Mouse (Mus musculus): ENCODE data around the gene Padi6. TPM values are rescaled to one million over a fixed set of nuclear protein-coding genes. Genes with fewer than 3 reads are reported as not detected.

The Padi6 gene
- polyA plus RNA-seq, 2 experiments, result not detected

GRCm38 (mm10) chr4:140740655-140741054 lies 1.8 kb downstream of the Padi6 start:
- DNase-seq (ENCODE audit: low spot score) (no peak), ATAC-seq (ENCODE audit: low FRiP score, low read depth) (no peak)
- Histone ChIP-seq H3K27me3 (ENCODE audit: control insufficient read depth, insufficient read depth, low read length) (no peaks in the 10 kb centered on the region), H3K9me3 (ENCODE audit: control insufficient read depth, low read length) (no peaks in the 10 kb centered on the region), H3K36me3 (ENCODE audit: control insufficient read depth, insufficient read depth, low read length) (no peaks in the 10 kb centered on the region), H3K4me2 (replicated peaks; ENCODE audit: low read depth, low read length, severe bottlenecking) (no peak overlapping the region), H3K4me3 (replicated peaks; ENCODE audit: low read length) (no peak overlapping the region), H3K27ac (replicated peaks; ENCODE audit: low read depth, low read length) (no peak overlapping the region), H3K9ac (ENCODE audit: low read depth, low read length, severe bottlenecking) (no peak overlapping the region), H3K4me1 (ENCODE audit: control insufficient read depth, insufficient read depth, low read length) (no peaks in the 10 kb centered on the region)
- WGBS, result 80% methylated on average over 11 of the region's 11 CpGs
- TF ChIP-seq POLR2A (IDR thresholded peaks at IDR 0.05; ENCODE audit: borderline replicate concordance, extremely low read depth, insufficient read depth, insufficient read length), result no peak

- no peak for ATAC-seq (ENCODE audit: low FRiP score, low read depth)
- no peak for DNase-seq (ENCODE audit: low spot score)
- H3K9ac ChIP-seq (ENCODE audit: low read depth, low read length, severe bottlenecking), result no peak overlapping the region
- H3K36me3 ChIP-seq (ENCODE audit: control insufficient read depth, insufficient read depth, low read length), result no peaks in the 10 kb centered on the region
- H3K4me1 ChIP-seq (ENCODE audit: control insufficient read depth, insufficient read depth, low read length), result no peaks in the 10 kb centered on the region
- no peaks in the 10 kb centered on the region for H3K27me3 ChIP-seq (ENCODE audit: control insufficient read depth, insufficient read depth, low read length)
- WGBS, result 62% methylated on average over 7 of the region's 7 CpGs
- no peak overlapping the region for H3K4me2 ChIP-seq (replicated peaks; ENCODE audit: low read depth, low read length, severe bottlenecking)
- H3K4me3 ChIP-seq (replicated peaks; ENCODE audit: low read length), result no peak overlapping the region
- no peaks in the 10 kb centered on the region for H3K9me3 ChIP-seq (ENCODE audit: control insufficient read depth, low read length)
- TF ChIP-seq POLR2A (IDR thresholded peaks at IDR 0.05; ENCODE audit: borderline replicate concordance, extremely low read depth, insufficient read depth, insufficient read length), result no peak
- no peak overlapping the region for H3K27ac ChIP-seq (replicated peaks; ENCODE audit: low read depth, low read length)
These were observed 9.6 kb downstream of the Padi6 start for GRCm38 (mm10) chr4:140732871-140733270.

- 74% methylated on average over 4 of the region's 4 CpGs for WGBS
These were observed 10.8 kb downstream of the Padi6 start for GRCm38 (mm10) chr4:140731654-140732053.

GRCm38 (mm10) chr4:140726907-140727306 lies 15.5 kb downstream of the Padi6 start:
- DNase-seq (ENCODE audit: low spot score) (no peak), ATAC-seq (ENCODE audit: low FRiP score, low read depth) (no peak)
- Histone ChIP-seq H3K36me3 (ENCODE audit: control insufficient read depth, insufficient read depth, low read length) (peaks cover 36% of the 10 kb centered on the region), H3K4me1 (ENCODE audit: control insufficient read depth, insufficient read depth, low read length) (no peaks in the 10 kb centered on the region; the same call in 1 of the 2 replicates), H3K27ac (replicated peaks; ENCODE audit: low read depth, low read length) (no peak overlapping the region), H3K9ac (ENCODE audit: low read depth, low read length, severe bottlenecking) (no peak overlapping the region), H3K4me2 (replicated peaks; ENCODE audit: low read depth, low read length, severe bottlenecking) (no peak overlapping the region), H3K4me3 (replicated peaks; ENCODE audit: low read length) (no peak overlapping the region), H3K9me3 (ENCODE audit: control insufficient read depth, low read length) (no peaks in the 10 kb centered on the region), H3K27me3 (ENCODE audit: control insufficient read depth, insufficient read depth, low read length) (no peaks in the 10 kb centered on the region)
- WGBS, result 82% methylated on average over 12 of the region's 12 CpGs
- no peak for TF ChIP-seq POLR2A (IDR thresholded peaks at IDR 0.05; ENCODE audit: borderline replicate concordance, extremely low read depth, insufficient read depth, insufficient read length)

More at GRCm38 (mm10) chr4:140731654-140732053, 10.8 kb downstream of the Padi6 start:
- Histone ChIP-seq H3K4me3 (replicated peaks; ENCODE audit: low read length) (no peak overlapping the region), H3K27ac (replicated peaks; ENCODE audit: low read depth, low read length) (no peak overlapping the region), H3K4me2 (replicated peaks; ENCODE audit: low read depth, low read length, severe bottlenecking) (no peak overlapping the region), H3K27me3 (ENCODE audit: control insufficient read depth, insufficient read depth, low read length) (no peaks in the 10 kb centered on the region), H3K9ac (ENCODE audit: low read depth, low read length, severe bottlenecking) (no peak overlapping the region), H3K36me3 (ENCODE audit: control insufficient read depth, insufficient read depth, low read length) (no peaks in the 10 kb centered on the region), H3K4me1 (ENCODE audit: control insufficient read depth, insufficient read depth, low read length) (no peaks in the 10 kb centered on the region), H3K9me3 (ENCODE audit: control insufficient read depth, low read length) (no peaks in the 10 kb centered on the region)
- ATAC-seq (ENCODE audit: low FRiP score, low read depth) (no peak), DNase-seq (ENCODE audit: low spot score) (no peak)
- no peak for TF ChIP-seq POLR2A (IDR thresholded peaks at IDR 0.05; ENCODE audit: borderline replicate concordance, extremely low read depth, insufficient read depth, insufficient read length)

GRCm38 (mm10) chr4:140724739-140725138 lies 17.7 kb downstream of the Padi6 start:
- H3K27ac ChIP-seq (replicated peaks; ENCODE audit: low read depth, low read length), result no peak overlapping the region
- DNase-seq (ENCODE audit: low spot score), result peak; percentile 11

GRCm38 (mm10) chr4:140723801-140724200 lies 18.6 kb downstream of the Padi6 start:
- Histone ChIP-seq H3K4me3 (replicated peaks; ENCODE audit: low read length) (no peak overlapping the region), H3K27ac (replicated peaks; ENCODE audit: low read depth, low read length) (no peak overlapping the region), H3K4me2 (replicated peaks; ENCODE audit: low read depth, low read length, severe bottlenecking) (no peak overlapping the region), H3K9ac (ENCODE audit: low read depth, low read length, severe bottlenecking) (no peak overlapping the region), H3K9me3 (ENCODE audit: control insufficient read depth, low read length) (no peaks in the 10 kb centered on the region), H3K27me3 (ENCODE audit: control insufficient read depth, insufficient read depth, low read length) (no peaks in the 10 kb centered on the region), H3K36me3 (ENCODE audit: control insufficient read depth, insufficient read depth, low read length) (peaks cover 66% of the 10 kb centered on the region), H3K4me1 (ENCODE audit: control insufficient read depth, insufficient read depth, low read length) (no peaks in the 10 kb centered on the region; the same call in 1 of the 2 replicates)
- WGBS, result 34% methylated on average over 5 of the region's 5 CpGs
- ATAC-seq (ENCODE audit: low FRiP score, low read depth), result peak; percentile 46; the same call in 1 of the 2 replicates
- DNase-seq (ENCODE audit: low spot score), result peak; percentile 78
- TF ChIP-seq POLR2A (IDR thresholded peaks at IDR 0.05; ENCODE audit: borderline replicate concordance, extremely low read depth, insufficient read depth, insufficient read length), result no peak

More at GRCm38 (mm10) chr4:140724739-140725138, 17.7 kb downstream of the Padi6 start:
- WGBS, result 61% methylated on average over 6 of the region's 6 CpGs
- no peaks in the 10 kb centered on the region; the same call in 1 of the 2 replicates for H3K4me1 ChIP-seq (ENCODE audit: control insufficient read depth, insufficient read depth, low read length)
- no peak for ATAC-seq (ENCODE audit: low FRiP score, low read depth)
- no peaks in the 10 kb centered on the region for H3K27me3 ChIP-seq (ENCODE audit: control insufficient read depth, insufficient read depth, low read length)
- no peaks in the 10 kb centered on the region for H3K9me3 ChIP-seq (ENCODE audit: control insufficient read depth, low read length)
- H3K36me3 ChIP-seq (ENCODE audit: control insufficient read depth, insufficient read depth, low read length), result peaks cover 57% of the 10 kb centered on the region
- H3K4me3 ChIP-seq (replicated peaks; ENCODE audit: low read length), result no peak overlapping the region
- H3K4me2 ChIP-seq (replicated peaks; ENCODE audit: low read depth, low read length, severe bottlenecking), result no peak overlapping the region
- TF ChIP-seq POLR2A (IDR thresholded peaks at IDR 0.05; ENCODE audit: borderline replicate concordance, extremely low read depth, insufficient read depth, insufficient read length), result no peak
- no peak overlapping the region for H3K9ac ChIP-seq (ENCODE audit: low read depth, low read length, severe bottlenecking)
